Mouse (Mus musculus): ENCODE data around the gene Gm17651. TPM values are rescaled to one million over a fixed set of nuclear protein-coding genes. Genes with fewer than 3 reads are reported as not detected.

Gm17651 gene
- polyA plus RNA-seq (2012; rRNA removed): not detected in 2 replicates

DNA sequence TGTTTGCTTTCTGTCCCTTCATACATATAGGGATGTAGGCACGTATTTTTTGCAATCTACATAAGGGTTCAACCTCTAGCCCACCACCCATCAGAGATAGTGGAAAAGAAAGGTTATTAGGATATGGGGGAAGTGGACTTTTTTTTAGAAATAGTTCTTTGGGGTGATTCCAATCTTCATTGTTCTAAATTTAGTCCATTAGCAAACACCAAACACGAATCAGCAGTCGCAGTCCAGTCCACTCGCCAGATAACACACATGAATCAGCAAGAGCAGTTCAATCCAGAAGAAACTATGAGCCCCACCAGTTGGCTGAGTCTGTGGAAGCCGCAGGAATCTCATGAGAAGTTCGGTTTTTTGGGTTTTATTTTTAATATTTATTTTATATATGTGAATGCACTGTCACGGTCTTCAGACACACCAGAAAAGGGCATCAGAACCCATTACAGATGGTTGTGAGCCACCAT lies at the start of gene Gm17651:
Gene Gm17651, minus strand, starts transcription at position 51 of the 467 bp plus-strand sequence.
- H3K27ac ChIP-seq (ENCODE audit: insufficient read depth, low read depth, low read length): no peak within 1 kb of the TSS
- no peaks in the 10 kb centered on the region for H3K27me3 ChIP-seq (replicated peaks; ENCODE audit: control insufficient read depth, insufficient read depth, low read length)
- no peak within 1 kb of the TSS for H3K4me3 ChIP-seq (ENCODE audit: insufficient read depth, low read depth, low read length)
- H3K4me1 ChIP-seq (ENCODE audit: control insufficient read depth, insufficient read depth, low read length): no peaks in the 10 kb centered on the region
- DNase-seq: no peak
- WGBS: 86% methylated on average over 7 of the region's 7 CpGs
- TF ChIP-seq POLR2A (IDR thresholded peaks at IDR 0.05; ENCODE audit: low read depth, low read length) (no peak), CTCF (conservative IDR thresholded peaks at IDR 0.05; ENCODE audit: insufficient read depth, insufficient read length, low read depth, low read length) (no peak)
- H3K36me3 ChIP-seq (ENCODE audit: control insufficient read depth, insufficient read depth, low read length): no peaks in the 10 kb centered on the region

DNA sequence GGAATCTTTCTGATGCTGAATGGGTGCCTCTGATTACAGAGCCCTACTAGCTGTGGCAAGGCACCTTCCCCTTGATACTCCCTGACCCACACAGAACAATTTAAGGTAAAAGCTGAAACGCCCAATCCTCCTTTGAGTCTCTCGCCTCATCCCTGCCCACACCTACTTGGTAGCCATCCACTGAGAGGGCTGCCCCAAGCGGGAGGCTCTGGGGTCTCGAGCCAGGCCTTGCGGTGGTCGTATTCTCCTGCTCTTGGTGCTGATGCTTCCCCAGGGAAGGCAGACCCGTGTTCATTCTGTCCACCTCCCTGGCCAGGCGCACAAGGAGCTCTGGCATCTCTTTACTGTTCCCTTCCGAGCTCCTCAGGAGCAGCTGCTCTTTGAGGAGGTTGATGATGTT lies 44.6 kb upstream of the Gm17651 start:
- H3K27me3 ChIP-seq (replicated peaks; ENCODE audit: control insufficient read depth, insufficient read depth, low read length): no peaks in the 10 kb centered on the region
- no peak for TF ChIP-seq CTCF (conservative IDR thresholded peaks at IDR 0.05; ENCODE audit: insufficient read depth, insufficient read length, low read depth, low read length)
- no peak for TF ChIP-seq POLR2A (IDR thresholded peaks at IDR 0.05; ENCODE audit: low read depth, low read length)
- no peak overlapping the region for H3K4me3 ChIP-seq (ENCODE audit: insufficient read depth, low read depth, low read length)
- 79% methylated on average over 9 of the region's 9 CpGs for WGBS
- H3K4me1 ChIP-seq (ENCODE audit: control insufficient read depth, insufficient read depth, low read length): no peaks in the 10 kb centered on the region
- H3K36me3 ChIP-seq (ENCODE audit: control insufficient read depth, insufficient read depth, low read length): peaks cover 2% of the 10 kb centered on the region; the same call in 1 of the 2 replicates
- no peak overlapping the region for H3K27ac ChIP-seq (ENCODE audit: insufficient read depth, low read depth, low read length)
- DNase-seq: no peak

DNA sequence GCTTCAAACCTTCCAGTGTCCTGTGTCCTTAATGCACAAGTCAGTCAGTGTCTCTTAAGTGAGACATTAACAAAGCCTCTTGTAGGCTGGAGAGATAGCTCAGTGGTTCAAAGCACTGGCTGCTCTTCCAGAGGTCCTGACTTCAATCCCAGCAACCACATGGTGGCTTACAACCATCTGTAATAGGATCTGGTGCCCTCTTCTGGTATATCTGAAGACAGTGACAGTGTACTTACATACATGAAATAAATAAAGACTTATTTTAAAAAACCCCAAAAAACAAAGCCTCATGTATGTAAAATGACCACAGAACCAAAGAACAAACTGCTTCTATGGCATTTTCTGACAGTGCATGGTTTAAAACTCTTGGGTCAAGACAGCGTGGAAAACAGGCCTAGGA lies 41.4 kb upstream of the Gm17651 start:
- Histone ChIP-seq H3K36me3 (ENCODE audit: control insufficient read depth, insufficient read depth, low read length) (no peaks in the 10 kb centered on the region; the same call in 1 of the 2 replicates), H3K27ac (ENCODE audit: insufficient read depth, low read depth, low read length) (no peak overlapping the region), H3K4me3 (ENCODE audit: insufficient read depth, low read depth, low read length) (no peak overlapping the region), H3K27me3 (replicated peaks; ENCODE audit: control insufficient read depth, insufficient read depth, low read length) (no peaks in the 10 kb centered on the region), H3K4me1 (ENCODE audit: control insufficient read depth, insufficient read depth, low read length) (no peaks in the 10 kb centered on the region)
- no peak for DNase-seq
- TF ChIP-seq POLR2A (IDR thresholded peaks at IDR 0.05; ENCODE audit: low read depth, low read length): no peak
- TF ChIP-seq CTCF (conservative IDR thresholded peaks at IDR 0.05; ENCODE audit: insufficient read depth, insufficient read length, low read depth, low read length): no peak
- 91% methylated on average over 1 of the region's 1 CpGs for WGBS

DNA sequence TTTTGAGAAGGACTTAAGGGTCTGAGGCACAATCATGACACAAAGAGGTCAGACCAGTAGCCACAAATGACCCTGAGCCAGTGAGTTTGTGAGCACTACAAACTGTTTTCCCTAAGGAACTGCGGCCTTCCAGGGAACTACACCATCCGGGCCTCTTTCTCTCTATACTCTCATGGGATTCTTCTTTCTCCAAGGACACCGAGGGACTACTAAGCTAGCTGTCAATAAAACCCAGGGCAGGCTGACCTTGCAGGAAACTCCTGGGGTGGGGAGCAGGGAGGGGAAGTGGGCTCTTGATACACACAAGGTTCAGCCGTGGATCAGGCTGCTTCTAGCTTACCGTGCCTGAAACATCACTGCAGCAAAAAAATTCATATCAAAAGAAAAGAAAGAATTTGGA lies 36.4 kb upstream of the Gm17651 start:
- no peak overlapping the region for H3K27ac ChIP-seq (ENCODE audit: insufficient read depth, low read depth, low read length)
- no peaks in the 10 kb centered on the region for H3K4me1 ChIP-seq (ENCODE audit: control insufficient read depth, insufficient read depth, low read length)
- no peaks in the 10 kb centered on the region; the same call in 1 of the 2 replicates for H3K36me3 ChIP-seq (ENCODE audit: control insufficient read depth, insufficient read depth, low read length)
- H3K4me3 ChIP-seq (ENCODE audit: insufficient read depth, low read depth, low read length): no peak overlapping the region
- H3K27me3 ChIP-seq (replicated peaks; ENCODE audit: control insufficient read depth, insufficient read depth, low read length): no peaks in the 10 kb centered on the region
- WGBS: 61% methylated on average over 5 of the region's 5 CpGs
- DNase-seq: no peak
- TF ChIP-seq POLR2A (IDR thresholded peaks at IDR 0.05; ENCODE audit: low read depth, low read length) (no peak), CTCF (conservative IDR thresholded peaks at IDR 0.05; ENCODE audit: insufficient read depth, insufficient read length, low read depth, low read length) (no peak)

DNA sequence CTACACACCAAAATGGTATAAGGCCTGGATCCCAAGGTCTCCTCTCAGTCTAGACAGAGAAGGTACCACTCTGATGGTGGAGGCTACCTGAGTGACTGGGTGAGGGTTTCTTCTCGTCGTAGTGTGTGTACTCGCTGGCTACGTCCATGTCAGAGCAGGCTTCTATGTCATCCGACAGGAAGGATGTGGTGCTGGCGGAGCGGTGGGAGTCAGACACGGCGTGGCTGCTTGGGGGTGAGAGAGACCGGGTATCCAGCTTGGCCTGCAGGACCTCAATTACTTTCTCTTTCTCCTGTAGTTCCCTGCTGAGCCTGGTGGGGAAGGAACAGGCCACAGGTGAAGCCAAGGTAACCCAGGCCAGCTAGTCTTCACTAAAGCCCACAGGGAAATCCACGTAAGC lies 35.6 kb upstream of the Gm17651 start:
- DNase-seq: no peak
- 87% methylated on average over 11 of the region's 11 CpGs for WGBS
- no peak for TF ChIP-seq CTCF (conservative IDR thresholded peaks at IDR 0.05; ENCODE audit: insufficient read depth, insufficient read length, low read depth, low read length)
- TF ChIP-seq POLR2A (IDR thresholded peaks at IDR 0.05; ENCODE audit: low read depth, low read length): no peak

DNA sequence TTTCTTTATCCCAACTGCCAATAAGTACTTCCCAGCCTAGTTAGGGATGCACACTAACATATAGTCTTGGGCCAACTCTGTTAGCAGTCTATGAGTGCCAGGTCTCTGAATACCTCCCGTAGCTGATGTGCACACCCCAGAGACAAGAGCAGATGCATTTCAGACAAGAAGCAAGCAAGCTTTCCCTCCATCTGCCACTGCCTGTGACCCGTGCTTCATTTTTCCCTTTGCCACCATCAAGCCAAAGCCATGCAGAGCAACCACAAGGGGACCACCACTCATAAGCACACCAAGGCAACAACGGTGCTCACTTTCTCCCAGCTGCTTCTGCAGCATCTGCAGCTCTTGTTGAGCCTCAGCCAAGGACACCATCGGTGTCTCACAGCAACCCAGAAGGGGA lies 32.1 kb upstream of the Gm17651 start:
- Histone ChIP-seq H3K4me3 (ENCODE audit: insufficient read depth, low read depth, low read length) (no peak overlapping the region), H3K27me3 (replicated peaks; ENCODE audit: control insufficient read depth, insufficient read depth, low read length) (no peaks in the 10 kb centered on the region), H3K27ac (ENCODE audit: insufficient read depth, low read depth, low read length) (no peak overlapping the region), H3K36me3 (ENCODE audit: control insufficient read depth, insufficient read depth, low read length) (no peaks in the 10 kb centered on the region; the same call in 1 of the 2 replicates), H3K4me1 (ENCODE audit: control insufficient read depth, insufficient read depth, low read length) (no peaks in the 10 kb centered on the region)
- DNase-seq: no peak
- TF ChIP-seq CTCF (conservative IDR thresholded peaks at IDR 0.05; ENCODE audit: insufficient read depth, insufficient read length, low read depth, low read length): no peak
- TF ChIP-seq POLR2A (IDR thresholded peaks at IDR 0.05; ENCODE audit: low read depth, low read length): no peak
- WGBS: 86% methylated on average over 4 of the region's 4 CpGs

More for the DNA sequence above, 35.6 kb upstream of the Gm17651 start:
- H3K27me3 ChIP-seq (replicated peaks; ENCODE audit: control insufficient read depth, insufficient read depth, low read length): no peaks in the 10 kb centered on the region
- H3K36me3 ChIP-seq (ENCODE audit: control insufficient read depth, insufficient read depth, low read length): no peaks in the 10 kb centered on the region
- H3K4me3 ChIP-seq (ENCODE audit: insufficient read depth, low read depth, low read length): no peak overlapping the region
- H3K4me1 ChIP-seq (ENCODE audit: control insufficient read depth, insufficient read depth, low read length): no peaks in the 10 kb centered on the region
- H3K27ac ChIP-seq (ENCODE audit: insufficient read depth, low read depth, low read length): no peak overlapping the region

DNA sequence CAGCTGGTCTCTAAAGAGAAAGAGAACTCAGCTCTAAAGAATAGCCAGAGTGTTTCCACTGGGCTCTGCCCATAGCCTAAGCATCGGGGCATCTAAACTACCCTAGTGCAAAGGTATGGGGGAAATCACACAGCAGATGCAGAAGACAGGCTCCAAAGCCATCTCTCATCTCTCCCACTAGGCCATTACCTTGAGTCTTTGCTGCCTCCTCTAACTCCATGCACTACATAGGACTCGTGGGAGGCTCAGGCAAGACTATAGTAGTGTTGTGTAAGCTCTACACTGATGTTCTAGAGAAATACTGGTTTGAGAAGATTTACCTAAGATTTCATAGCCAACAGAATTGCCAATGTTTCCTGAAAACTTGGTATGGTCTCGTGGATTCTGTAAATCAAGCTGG lies 31.0 kb upstream of the Gm17651 start:
- no peaks in the 10 kb centered on the region for H3K4me1 ChIP-seq (ENCODE audit: control insufficient read depth, insufficient read depth, low read length)
- WGBS: 85% methylated on average over 3 of the region's 3 CpGs
- no peak for DNase-seq
- H3K4me3 ChIP-seq (ENCODE audit: insufficient read depth, low read depth, low read length): no peak overlapping the region
- TF ChIP-seq CTCF (conservative IDR thresholded peaks at IDR 0.05; ENCODE audit: insufficient read depth, insufficient read length, low read depth, low read length) (no peak), POLR2A (IDR thresholded peaks at IDR 0.05; ENCODE audit: low read depth, low read length) (no peak)
- H3K27me3 ChIP-seq (replicated peaks; ENCODE audit: control insufficient read depth, insufficient read depth, low read length): no peaks in the 10 kb centered on the region
- H3K36me3 ChIP-seq (ENCODE audit: control insufficient read depth, insufficient read depth, low read length): no peaks in the 10 kb centered on the region; the same call in 1 of the 2 replicates
- no peak overlapping the region for H3K27ac ChIP-seq (ENCODE audit: insufficient read depth, low read depth, low read length)

All from kidney, adult 2 months (tissue).